Mouse (Mus musculus): ENCODE data around the gene Stradb. TPM values are rescaled to one million over a fixed set of nuclear protein-coding genes. Genes with fewer than 3 reads are reported as not detected.

Stradb gene
- polyA plus RNA-seq, 1 experiment, result 27.7 TPM

GRCm38 (mm10) chr1:58995313-58995712 lies 22.0 kb downstream of the Stradb start:
- TF ChIP-seq POLR2A (IDR thresholded peaks at IDR 0.05; ENCODE audit: borderline replicate concordance, insufficient read depth, low read length), result no peak
- no peak for TF ChIP-seq CTCF (IDR thresholded peaks at IDR 0.05; ENCODE audit: borderline replicate concordance, insufficient read depth, low read depth, low read length)
- no peaks in the 10 kb centered on the region for H3K27me3 ChIP-seq (ENCODE audit: control insufficient read depth, insufficient read depth, low read length)
- no peaks in the 10 kb centered on the region for H3K4me1 ChIP-seq (ENCODE audit: control insufficient read depth, insufficient read depth, low read length)
- no peak overlapping the region for H3K27ac ChIP-seq (ENCODE audit: insufficient read depth, low read length)
- 94% methylated on average over 5 of the region's 5 CpGs for WGBS
- DNase-seq, result no peak
- no peak overlapping the region for H3K4me3 ChIP-seq (replicated peaks; ENCODE audit: insufficient read depth, low read depth, low read length)

GRCm38 (mm10) chr1:59009250-59009649 lies 35.9 kb downstream of the Stradb start:
- Histone ChIP-seq H3K4me1 (ENCODE audit: control insufficient read depth, insufficient read depth, low read length) (no peaks in the 10 kb centered on the region), H3K27ac (ENCODE audit: insufficient read depth, low read length) (no peak overlapping the region), H3K27me3 (ENCODE audit: control insufficient read depth, insufficient read depth, low read length) (no peaks in the 10 kb centered on the region), H3K4me3 (replicated peaks; ENCODE audit: insufficient read depth, low read depth, low read length) (no peak overlapping the region)
- DNase-seq, result no peak
- TF ChIP-seq POLR2A (IDR thresholded peaks at IDR 0.05; ENCODE audit: borderline replicate concordance, insufficient read depth, low read length) (no peak), CTCF (IDR thresholded peaks at IDR 0.05; ENCODE audit: borderline replicate concordance, insufficient read depth, low read depth, low read length) (no peak)
- WGBS, result 44% methylated on average over 4 of the region's 4 CpGs

DNA sequence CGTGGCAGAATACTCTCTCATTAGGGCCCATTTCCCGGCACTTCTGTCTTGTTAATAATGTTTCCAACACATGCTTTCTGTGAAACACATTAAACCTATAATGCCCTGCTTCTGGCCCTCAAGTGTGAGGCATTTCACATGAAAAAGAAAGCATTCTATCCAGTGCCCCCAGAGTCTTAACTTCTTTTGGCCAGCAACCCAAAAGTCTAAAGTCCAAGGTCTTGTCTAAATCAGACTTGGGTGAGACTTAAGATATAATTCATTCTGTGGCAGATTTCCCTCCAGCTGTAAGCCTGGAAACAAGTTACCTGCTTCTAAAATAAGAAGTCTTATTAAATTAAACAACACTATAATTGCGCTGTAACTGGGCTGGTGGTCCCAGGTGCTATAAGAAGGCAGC lies 48.2 kb downstream of the Stradb start:
- H3K27me3 ChIP-seq (ENCODE audit: control insufficient read depth, insufficient read depth, low read length), result no peaks in the 10 kb centered on the region
- no peak overlapping the region for H3K4me3 ChIP-seq (replicated peaks; ENCODE audit: insufficient read depth, low read depth, low read length)
- no peaks in the 10 kb centered on the region for H3K4me1 ChIP-seq (ENCODE audit: control insufficient read depth, insufficient read depth, low read length)
- H3K27ac ChIP-seq (ENCODE audit: insufficient read depth, low read length), result no peak overlapping the region
- TF ChIP-seq CTCF (IDR thresholded peaks at IDR 0.05; ENCODE audit: borderline replicate concordance, insufficient read depth, low read depth, low read length) (no peak), POLR2A (IDR thresholded peaks at IDR 0.05; ENCODE audit: borderline replicate concordance, insufficient read depth, low read length) (no peak)
- no peak for DNase-seq
- WGBS, result 82% methylated on average over 3 of the region's 3 CpGs

DNA sequence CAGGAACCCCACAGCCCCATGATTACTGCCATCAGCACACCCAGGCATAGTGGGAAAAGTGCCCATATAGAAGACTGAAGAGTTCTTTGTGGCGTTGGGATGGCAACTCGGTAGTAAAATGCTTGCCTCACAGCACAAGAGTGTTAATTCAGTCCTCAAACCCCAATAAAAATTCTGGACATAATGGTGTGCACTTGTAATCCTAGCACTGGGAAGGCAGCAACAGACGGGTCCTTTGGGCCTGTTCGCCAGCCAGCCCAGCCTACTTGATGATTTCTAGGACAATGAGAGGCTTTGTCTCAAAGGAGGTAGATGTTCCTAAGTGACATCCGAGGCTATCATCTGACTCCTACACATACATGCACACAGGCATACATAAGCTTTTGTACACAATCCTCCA lies 64.4 kb downstream of the Stradb start:
- DNase-seq, result no peak
- Histone ChIP-seq H3K4me1 (ENCODE audit: control insufficient read depth, insufficient read depth, low read length) (no peaks in the 10 kb centered on the region), H3K4me3 (replicated peaks; ENCODE audit: insufficient read depth, low read depth, low read length) (no peak overlapping the region), H3K27me3 (ENCODE audit: control insufficient read depth, insufficient read depth, low read length) (no peaks in the 10 kb centered on the region; the same call in 1 of the 2 replicates), H3K27ac (ENCODE audit: insufficient read depth, low read length) (no peak overlapping the region)
- WGBS, result 69% methylated on average over 5 of the region's 5 CpGs
- TF ChIP-seq POLR2A (IDR thresholded peaks at IDR 0.05; ENCODE audit: borderline replicate concordance, insufficient read depth, low read length), result no peak

Other genes starting within 250 kb of the Stradb start
- gene Casp8, start 178.1 kb upstream of the Stradb start, polyA plus RNA-seq (2012; rRNA removed), result 1.6 and 1.9 TPM in 2 replicates
- 65.4 and 66.2 TPM in 2 replicates for gene Trak2, start 92 bp upstream of the Stradb start, polyA plus RNA-seq (2012; rRNA removed)
- gene C2cd6, start 121.4 kb downstream of the Stradb start, polyA plus RNA-seq (2012; rRNA removed), result not detected in 2 replicates
- gene Tmem237, start 146.9 kb downstream of the Stradb start, polyA plus RNA-seq (2012; rRNA removed), result 22.2 and 27.0 TPM in 2 replicates
- gene Mpp4, start 189.9 kb downstream of the Stradb start, polyA plus RNA-seq (2012; rRNA removed), result 12.0 and 12.9 TPM in 2 replicates